Mouse (Mus musculus): ENCODE results near the gene Dmrtc1c1. TPM values are rescaled to one million over a fixed set of nuclear protein-coding genes. Genes with fewer than 3 reads are reported as not detected.

The Dmrtc1c1 gene
- not detected for total RNA-seq (2023)

GRCm38 (mm10) chrX:102802663-102803062, at the start of gene Dmrtc1c1:
Dmrtc1c1 (plus strand) TSS chrX:102802963.

DNA sequence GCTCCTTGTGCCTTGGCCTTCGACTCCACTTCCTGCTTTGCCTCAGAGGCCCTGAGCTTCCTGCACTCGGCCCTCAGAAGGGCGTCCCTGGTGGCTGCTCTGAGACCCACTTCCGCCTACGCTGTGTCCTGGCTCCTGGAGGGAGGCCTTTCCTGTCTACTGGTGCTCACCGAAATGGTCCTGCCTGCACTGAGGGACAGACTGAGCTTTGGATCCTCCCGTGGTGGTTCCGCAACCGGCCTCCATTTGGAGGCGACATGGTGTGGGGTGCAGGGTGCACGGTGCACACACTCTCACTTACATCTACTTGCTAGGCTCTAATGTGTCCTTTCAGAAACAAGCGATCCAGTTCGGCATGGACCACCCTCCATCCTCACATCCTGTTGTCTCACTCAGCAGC, 51.8 kb downstream of the Dmrtc1c1 start, which contains the start of gene Dmrtc1c2:
TSS of gene Dmrtc1c2 (minus strand) at position 101 of the 400 bp plus-strand sequence.

Other genes with a start within 250 kb of the Dmrtc1c1 start
- gene Phka1, start 158.7 kb upstream of the Dmrtc1c1 start, total RNA-seq (2023), result 1.4 TPM
- not detected for gene Gm3880, start 116.0 kb upstream of the Dmrtc1c1 start, total RNA-seq (2023)
- gene Gm9112, start 95.3 kb upstream of the Dmrtc1c1 start, total RNA-seq (2023), result not detected
- gene Dmrtc1b, start 95.1 kb upstream of the Dmrtc1c1 start, total RNA-seq (2023), result not detected
- gene Dmrtc1c2, start 51.7 kb downstream of the Dmrtc1c1 start, total RNA-seq (2023), result not detected
- not detected for gene 1700031F05Rik, start 65.0 kb downstream of the Dmrtc1c1 start, total RNA-seq (2023)
- gene Dmrtc1a, start 105.7 kb downstream of the Dmrtc1c1 start, total RNA-seq (2023), result not detected
- not detected for gene 1700011M02Rik, start 105.9 kb downstream of the Dmrtc1c1 start, total RNA-seq (2023)
- gene 1700018G05Rik, start 125.4 kb downstream of the Dmrtc1c1 start, total RNA-seq (2023), result not detected